Mouse (Mus musculus): ENCODE measurements around the gene Prmt8.

The Prmt8 gene

GRCm38 (mm10) chr6:127661717-127662292 lies 107.5 kb downstream of the Prmt8 start:
- DNase-seq (ENCODE audit: low spot score): no peak

- DNase-seq (ENCODE audit: low spot score): no peak
Observed at GRCm38 (mm10) chr6:127659966-127660365, 109.3 kb downstream of the Prmt8 start.

GRCm38 (mm10) chr6:127659472-127659871 lies 109.8 kb downstream of the Prmt8 start:
- no peak for DNase-seq (ENCODE audit: low spot score)

GRCm38 (mm10) chr6:127657152-127657551 lies 112.1 kb downstream of the Prmt8 start:
- no peak for DNase-seq (ENCODE audit: low spot score)

GRCm38 (mm10) chr6:127655988-127656387 lies 113.3 kb downstream of the Prmt8 start:
- DNase-seq (ENCODE audit: low spot score): peak; percentile 23

- no peak for DNase-seq (ENCODE audit: low spot score)
Observed at GRCm38 (mm10) chr6:127641077-127641801, 128.0 kb downstream of the Prmt8 start.
